Mouse (Mus musculus) cortical plate, adult 2 months (tissue): ENCODE data around the gene Plekha3. TPM values are rescaled to one million over a fixed set of nuclear protein-coding genes. Genes with fewer than 3 reads are reported as not detected.

Experiments
- H3K27ac ChIP-seq: fragments of 200-500 bp; 2 replicates; pipeline ENCODE4 v1.5.1; 2012; ENCODE audit warnings: low read length, control low read depth, inconsistent platforms; ENCODE audit not compliant: insufficient read depth
- H3K4me1 ChIP-seq: fragments of 200-500 bp; 2 replicates; pipeline ENCODE4 v1.6.1; 2011; ENCODE audit warnings: low read length; ENCODE audit not compliant: control insufficient read depth, insufficient read depth
- H3K4me3 ChIP-seq: fragments of 200-500 bp; 2 replicates; pipeline ENCODE4 v1.5.1; 2011; ENCODE audit warnings: mild to moderate bottlenecking, low read length, control low read depth; ENCODE audit not compliant: insufficient read depth
- CTCF ChIP-seq: fragments of 200-500 bp; IDR thresholded peaks from 2 replicates; pipeline ENCODE4 v1.5.1; 2011; ENCODE audit warnings: mild to moderate bottlenecking, control low read depth, low read length; ENCODE audit not compliant: insufficient read depth; ENCODE audit errors: extremely low read depth
- POLR2A ChIP-seq: fragments of 200-500 bp; IDR thresholded peaks from 2 replicates; pipeline ENCODE4 v1.6.1; 2011; ENCODE audit warnings: mild to moderate bottlenecking, low read length, control low read depth; ENCODE audit not compliant: insufficient read depth; ENCODE audit errors: extremely low read depth
- polyA plus RNA-seq: library from polyadenylated mRNA; depleted of rRNA; stranded (reverse); fragments of >200 nt; gene quantifications from 2 replicates; pipeline ENCODE4 v1.2.3, GENCODE M21; 2012

The Plekha3 gene
- polyA plus RNA-seq, 1 experiment: 31.3 TPM

DNA sequence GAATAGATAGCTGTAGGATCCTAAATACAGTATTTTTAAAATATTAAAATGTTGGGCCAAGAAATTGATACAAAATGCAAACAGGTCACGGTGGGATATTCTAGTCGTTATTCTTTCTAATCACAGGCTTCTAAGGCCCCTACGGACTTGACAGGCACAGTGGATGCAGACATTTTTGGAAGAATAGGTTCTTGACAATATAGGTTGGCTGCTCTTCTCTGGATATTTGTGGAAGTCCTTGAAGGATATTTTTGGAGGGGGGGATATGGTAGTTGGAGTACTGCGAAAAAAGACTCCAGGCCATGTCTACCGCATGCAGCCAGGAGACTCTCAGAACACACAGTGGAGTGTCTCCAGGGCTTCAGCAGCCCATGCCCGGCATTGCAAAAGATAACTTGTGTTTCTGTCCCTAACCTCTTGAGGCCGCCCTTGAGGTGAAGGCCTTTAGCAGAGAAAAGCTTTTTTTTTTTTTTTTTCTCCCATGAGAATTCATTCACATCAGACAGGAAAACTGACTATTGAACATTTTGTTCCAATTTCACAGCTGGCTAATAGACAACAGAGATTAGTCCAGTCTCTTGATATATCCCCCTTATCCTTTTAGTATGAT, 1.5 kb upstream of the Plekha3 start:
- H3K27ac ChIP-seq: no peak overlapping the region
- H3K4me1 ChIP-seq: peaks cover 4% of the 10 kb centered on the region; the same call in 1 of the 2 replicates
- H3K4me3 ChIP-seq: peak overlapping the region; percentile 31; the same call in 1 of the 2 replicates
- no peak for TF ChIP-seq CTCF
- no peak for TF ChIP-seq POLR2A

DNA sequence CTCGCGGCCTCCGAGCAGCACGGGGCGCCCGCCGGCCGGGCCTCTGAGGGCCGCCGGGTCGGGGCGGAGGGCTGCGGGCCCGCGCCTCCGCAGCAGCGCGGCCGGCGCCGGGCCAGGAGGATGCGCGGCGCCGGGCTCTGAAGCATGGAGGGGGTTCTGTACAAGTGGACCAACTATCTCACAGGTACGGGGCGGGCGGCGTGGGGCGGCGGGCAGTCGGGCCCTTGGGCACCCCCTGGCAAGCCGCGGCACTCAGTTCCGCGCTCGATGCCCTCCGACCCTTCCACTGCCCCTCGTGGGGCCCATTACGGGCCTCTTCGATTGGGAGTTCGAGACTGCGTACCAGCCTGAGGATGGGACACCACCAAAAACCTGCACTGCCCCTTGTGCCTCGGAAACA, 370 bp downstream of the Plekha3 start:
- Histone ChIP-seq H3K27ac (no peak overlapping the region), H3K4me1 (peaks cover 5% of the 10 kb centered on the region; the same call in 1 of the 2 replicates), H3K4me3 (peak overlapping the region; percentile 47)
- TF ChIP-seq CTCF: no peak
- TF ChIP-seq POLR2A: no peak

DNA sequence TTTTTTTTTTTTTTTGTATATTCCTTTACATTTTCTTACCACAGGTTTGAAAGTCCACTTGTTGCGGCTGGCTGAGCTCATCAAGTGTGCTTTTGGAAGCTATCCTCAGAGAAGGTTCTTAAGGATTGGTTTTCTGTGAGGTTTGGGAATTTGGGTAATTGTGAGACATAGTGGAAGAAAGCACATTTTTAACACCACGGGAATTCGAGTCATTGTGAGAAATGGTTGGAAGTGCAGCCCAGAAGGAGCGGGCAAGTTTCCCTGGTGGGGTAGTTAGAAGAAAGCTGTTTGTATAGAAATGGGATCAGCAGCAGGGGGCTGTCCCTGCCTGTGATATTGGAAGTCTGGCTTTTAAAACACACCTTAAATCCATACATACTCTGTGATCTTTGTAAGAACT, 868 bp downstream of the Plekha3 start:
- peaks cover 5% of the 10 kb centered on the region; the same call in 1 of the 2 replicates for H3K4me1 ChIP-seq
- no peak overlapping the region for H3K27ac ChIP-seq
- TF ChIP-seq CTCF (no peak), POLR2A (no peak)
- peak overlapping the region; percentile 47 for H3K4me3 ChIP-seq

GRCm38 (mm10) chr2:76676401-76677226, 1.5 kb downstream of the Plekha3 start:
- no peak for TF ChIP-seq CTCF
- no peak for TF ChIP-seq POLR2A
- no peak overlapping the region for H3K27ac ChIP-seq
- no peak overlapping the region; the same call in 1 of the 2 replicates for H3K4me3 ChIP-seq
- H3K4me1 ChIP-seq: peaks cover 5% of the 10 kb centered on the region; the same call in 1 of the 2 replicates

DNA sequence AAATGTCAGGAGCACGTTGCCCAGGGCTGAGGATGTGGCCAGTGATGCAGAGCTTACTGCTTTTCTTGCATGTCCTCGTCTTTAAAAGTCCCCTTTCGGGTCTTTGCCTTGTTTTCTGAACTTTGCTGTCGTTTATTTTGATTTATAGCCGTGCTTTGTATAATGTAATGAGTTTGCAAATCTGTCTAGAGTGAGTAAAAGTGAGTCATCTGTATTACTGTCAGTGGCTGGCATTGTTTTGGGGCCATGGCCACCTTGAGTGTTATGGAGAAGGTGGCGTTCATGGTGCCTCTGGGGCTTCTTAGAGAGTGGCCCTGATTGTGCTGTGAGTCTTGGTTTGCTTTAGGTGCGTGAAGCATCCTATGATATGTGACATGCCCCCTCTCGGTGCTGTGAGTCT, 7.2 kb downstream of the Plekha3 start:
- no peak for TF ChIP-seq CTCF
- TF ChIP-seq POLR2A: no peak
- H3K4me3 ChIP-seq: no peak overlapping the region
- peaks cover 1% of the 10 kb centered on the region; the same call in 1 of the 2 replicates for H3K4me1 ChIP-seq

GRCm38 (mm10) chr2:76686986-76687385, 11.9 kb downstream of the Plekha3 start:
- Histone ChIP-seq H3K27ac (no peak overlapping the region), H3K4me1 (no peaks in the 10 kb centered on the region), H3K4me3 (no peak overlapping the region)
- TF ChIP-seq POLR2A (no peak), CTCF (no peak)

More for the DNA sequence above, 7.2 kb downstream of the Plekha3 start:
- H3K27ac ChIP-seq: no peak overlapping the region

DNA sequence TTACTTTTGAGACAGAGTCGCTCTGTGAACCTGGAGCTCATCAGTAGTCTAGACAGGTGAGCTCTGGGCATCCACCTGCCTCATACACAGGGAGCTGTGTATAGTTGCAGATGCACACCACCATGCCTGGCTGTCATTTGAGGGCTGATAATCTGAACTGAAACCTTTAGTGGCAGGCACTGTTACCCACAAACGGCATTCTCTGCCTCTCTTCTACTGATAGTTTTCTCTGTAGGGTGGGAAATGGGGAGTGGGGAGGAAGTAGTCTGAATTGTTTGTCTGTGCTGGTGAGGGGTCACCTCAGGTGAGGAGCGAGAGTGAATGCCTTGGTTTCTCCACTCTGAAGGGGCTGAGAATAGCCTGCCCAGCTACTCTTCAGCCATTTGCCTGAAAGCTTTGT, 12.5 kb downstream of the Plekha3 start:
- no peak for TF ChIP-seq CTCF
- no peak for TF ChIP-seq POLR2A
- no peaks in the 10 kb centered on the region for H3K4me1 ChIP-seq
- no peak overlapping the region for H3K27ac ChIP-seq
- no peak overlapping the region for H3K4me3 ChIP-seq

- Histone ChIP-seq H3K27ac (no peak overlapping the region), H3K4me1 (peaks cover under 1% of the 10 kb centered on the region; the same call in 1 of the 2 replicates), H3K4me3 (no peak overlapping the region)
- TF ChIP-seq CTCF: no peak
- no peak for TF ChIP-seq POLR2A
These were observed 13.1 kb downstream of the Plekha3 start for GRCm38 (mm10) chr2:76688162-76688561.

DNA sequence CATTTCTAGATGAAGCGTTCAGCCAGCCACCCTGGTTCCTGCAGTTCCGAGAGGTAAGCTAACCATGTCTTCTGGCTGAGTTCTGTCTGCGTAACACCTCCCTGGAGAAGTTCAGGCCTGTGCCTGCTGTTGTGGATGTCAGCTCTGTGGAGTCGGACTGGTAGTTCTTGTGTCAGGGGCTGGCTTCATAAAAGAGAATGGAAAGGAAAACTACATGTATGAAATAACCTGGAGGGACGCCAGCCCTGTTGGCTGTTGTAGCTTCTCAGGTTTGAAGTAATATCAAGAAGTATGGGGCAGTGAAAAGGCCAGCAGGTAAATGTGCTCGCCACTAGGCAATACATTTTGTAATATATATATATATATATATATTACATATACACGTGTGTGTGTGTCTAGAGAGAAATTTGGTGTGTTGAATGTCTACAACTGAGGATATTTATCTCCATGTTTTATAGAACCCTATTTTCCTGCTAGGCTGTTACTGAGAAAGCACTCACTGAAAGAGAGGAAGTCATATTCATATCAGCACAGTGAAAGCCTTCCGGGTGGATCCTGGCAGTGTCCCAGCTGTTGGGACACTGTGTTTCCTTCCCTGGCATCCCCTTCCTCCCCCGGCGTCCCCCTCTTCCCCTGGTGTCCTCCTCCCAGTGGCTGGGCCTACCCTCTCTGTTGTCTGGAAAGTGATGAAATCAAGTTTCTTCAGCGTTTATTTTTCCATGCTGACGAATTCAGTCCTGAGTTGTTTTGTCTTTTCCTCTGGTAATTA, 15.5 kb downstream of the Plekha3 start:
- H3K4me3 ChIP-seq: no peak overlapping the region
- no peak overlapping the region for H3K27ac ChIP-seq
- peaks cover 3% of the 10 kb centered on the region; the same call in 1 of the 2 replicates for H3K4me1 ChIP-seq
- TF ChIP-seq POLR2A (no peak), CTCF (no peak)

- Histone ChIP-seq H3K4me1 (peaks cover 3% of the 10 kb centered on the region; the same call in 1 of the 2 replicates), H3K27ac (no peak overlapping the region), H3K4me3 (no peak overlapping the region)
- TF ChIP-seq POLR2A (no peak), CTCF (no peak)
These were observed 18.7 kb downstream of the Plekha3 start for GRCm38 (mm10) chr2:76693765-76694164.
